Mouse (Mus musculus): ENCODE data around the gene Krt25.
A peak's percentile ranks its signal among the peaks of the same experiment; 100 is the strongest.

Krt25 gene

DNA sequence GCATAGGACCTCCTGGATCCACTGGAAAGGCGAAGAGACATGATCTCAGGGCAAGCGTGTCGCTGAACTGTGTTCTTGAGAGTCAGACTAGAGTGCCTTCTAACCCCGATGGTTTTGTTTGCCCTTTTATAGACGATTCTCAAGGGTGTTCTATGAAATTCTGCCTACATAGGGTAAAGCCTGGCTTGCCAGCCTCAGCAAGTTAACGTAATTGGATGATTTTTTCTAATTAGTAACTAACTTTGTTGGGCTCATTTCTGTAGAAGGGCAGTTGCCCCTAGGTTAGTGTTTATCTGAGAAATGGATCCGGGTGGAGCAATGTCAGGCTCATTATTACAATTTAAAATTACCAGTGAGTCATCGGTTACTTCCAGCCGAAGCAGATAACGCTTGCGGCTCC, at the start of gene Krt25:
TSS of gene Krt25 (minus strand) at position 101 of the 400 bp plus-strand sequence.
- DNase-seq, result no peak

DNA sequence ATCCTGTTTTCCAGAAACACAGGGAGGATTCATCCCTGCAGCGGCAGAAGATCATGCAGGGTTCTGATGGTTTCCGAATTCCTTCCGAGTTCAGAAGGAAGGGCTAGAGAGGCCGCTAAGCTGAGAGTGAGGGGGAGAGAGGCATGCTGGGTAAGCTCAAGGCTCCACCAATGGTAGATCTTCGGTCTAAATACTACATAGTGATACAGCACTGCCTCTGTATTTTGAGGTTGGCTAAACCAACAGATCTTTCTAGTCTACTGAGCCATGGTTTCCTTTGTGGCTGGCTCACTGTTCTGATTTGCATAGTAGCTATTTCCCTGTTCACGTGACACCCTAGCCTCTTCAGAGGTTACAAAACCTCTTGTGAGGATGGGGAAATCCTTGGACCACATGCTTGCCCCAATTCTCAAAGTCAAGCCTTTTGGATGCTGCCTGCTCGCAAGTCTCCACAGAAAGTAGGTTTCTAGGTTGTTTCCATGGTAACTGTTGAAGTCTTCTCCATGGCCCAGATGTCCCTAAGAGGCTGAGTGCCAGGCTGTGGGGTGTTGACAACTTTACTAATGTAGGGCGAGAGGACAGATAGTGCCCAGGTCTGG, 47.2 kb upstream of the Krt25 start:
- DNase-seq, result no peak

DNA sequence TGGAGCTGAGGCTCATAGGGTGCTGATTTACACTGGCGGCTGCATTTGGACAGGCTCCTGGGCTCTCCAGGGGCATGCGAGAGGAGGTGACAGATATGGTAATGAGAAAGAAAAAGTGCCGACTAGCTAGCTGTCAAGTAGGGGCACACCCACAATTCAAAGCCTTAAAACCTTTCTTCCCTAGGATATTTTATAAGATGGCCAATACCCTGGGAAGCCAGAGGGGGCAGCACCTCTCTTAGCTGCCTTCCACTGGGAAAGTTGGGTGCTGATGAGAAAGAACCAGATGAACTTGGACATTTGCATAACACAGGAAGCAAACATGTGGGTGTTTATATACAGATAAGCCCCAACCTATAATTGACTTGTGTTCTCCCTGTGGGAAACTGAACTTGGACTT, 46.5 kb upstream of the Krt25 start:
- peak; percentile 24 for DNase-seq

DNA sequence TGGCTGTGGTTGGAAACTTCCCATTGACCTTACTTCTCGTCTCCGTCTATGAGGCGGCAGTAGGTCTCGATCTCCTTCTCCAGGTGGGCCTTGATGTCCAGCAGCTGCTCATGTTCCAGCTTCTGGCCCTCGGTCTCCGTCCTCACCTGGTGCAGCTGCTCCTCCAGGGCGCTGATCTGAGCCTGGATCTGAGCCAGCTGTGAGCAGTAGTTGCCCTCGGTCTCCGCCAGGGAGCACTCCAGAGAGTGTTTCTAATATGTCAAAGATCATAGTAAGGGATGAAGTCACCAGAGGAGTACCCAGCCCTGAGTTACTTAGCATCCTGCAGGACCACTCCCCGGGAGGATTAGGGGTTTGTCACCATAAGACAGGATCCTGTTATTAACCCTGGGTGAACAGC, 44.0 kb upstream of the Krt25 start:
- DNase-seq, result peak; percentile 22

DNA sequence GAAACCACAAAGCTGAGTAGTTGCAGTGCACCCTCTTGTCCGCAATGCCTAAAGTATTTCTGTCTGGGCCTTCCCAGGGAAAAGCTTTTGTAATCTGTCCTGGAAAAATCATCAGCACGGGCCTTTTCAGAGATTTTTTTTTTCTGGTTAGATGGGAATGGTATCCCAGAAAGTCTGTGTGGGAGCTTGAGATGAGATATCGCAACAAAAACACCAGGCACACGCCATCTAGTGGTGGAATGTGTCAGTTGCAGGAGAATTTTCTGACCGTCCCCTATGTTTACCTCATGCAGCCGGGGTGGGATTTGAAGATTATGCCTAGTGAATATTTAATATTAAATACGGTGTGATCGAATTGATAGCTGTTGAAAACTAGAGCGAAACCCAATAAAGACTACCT, 41.7 kb upstream of the Krt25 start:
- DNase-seq, result peak; percentile 28

DNA sequence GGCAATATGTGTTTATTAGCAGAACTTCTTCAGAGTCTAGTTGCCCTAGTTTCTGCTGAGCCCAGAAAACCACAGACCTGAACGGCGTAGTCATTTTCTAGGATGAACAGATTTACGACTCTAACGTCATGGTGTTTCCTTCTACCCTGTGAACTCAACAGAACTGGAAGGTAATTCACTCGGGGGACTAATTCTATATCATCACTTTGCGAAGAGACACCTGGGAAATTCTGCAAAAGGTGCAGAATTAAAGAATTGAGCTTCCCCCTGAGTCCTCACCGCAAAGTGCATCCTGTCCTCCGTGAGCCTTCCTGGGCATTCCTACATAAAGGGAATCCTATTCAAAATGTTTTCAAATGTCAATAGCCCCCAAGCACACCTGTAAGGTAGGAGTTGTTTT, 38.7 kb upstream of the Krt25 start:
- DNase-seq, result no peak

DNA sequence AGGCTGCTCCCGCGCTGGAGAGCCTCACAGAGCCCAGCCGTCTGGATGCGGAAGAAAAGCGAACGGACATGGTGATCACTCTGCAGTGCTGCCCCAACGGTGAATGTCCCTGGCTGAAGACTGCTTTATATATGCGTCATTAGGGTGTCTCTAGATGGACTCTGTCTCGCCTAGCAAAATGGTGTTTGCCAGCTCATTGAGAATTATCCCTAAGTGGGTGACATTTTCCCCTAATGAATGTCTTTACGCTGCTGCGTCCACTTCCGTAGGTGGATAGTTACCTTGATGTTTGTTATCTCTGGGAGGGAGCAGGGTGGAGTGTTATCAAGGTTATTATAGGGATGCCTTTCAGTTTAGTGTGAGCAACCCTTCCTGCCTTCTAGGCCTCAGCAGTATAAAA, 28.3 kb upstream of the Krt25 start, which contains the start of gene Krt27:
TSS of gene Krt27 (minus strand) at position 101 of the 400 bp plus-strand sequence.
- DNase-seq, result no peak

DNA sequence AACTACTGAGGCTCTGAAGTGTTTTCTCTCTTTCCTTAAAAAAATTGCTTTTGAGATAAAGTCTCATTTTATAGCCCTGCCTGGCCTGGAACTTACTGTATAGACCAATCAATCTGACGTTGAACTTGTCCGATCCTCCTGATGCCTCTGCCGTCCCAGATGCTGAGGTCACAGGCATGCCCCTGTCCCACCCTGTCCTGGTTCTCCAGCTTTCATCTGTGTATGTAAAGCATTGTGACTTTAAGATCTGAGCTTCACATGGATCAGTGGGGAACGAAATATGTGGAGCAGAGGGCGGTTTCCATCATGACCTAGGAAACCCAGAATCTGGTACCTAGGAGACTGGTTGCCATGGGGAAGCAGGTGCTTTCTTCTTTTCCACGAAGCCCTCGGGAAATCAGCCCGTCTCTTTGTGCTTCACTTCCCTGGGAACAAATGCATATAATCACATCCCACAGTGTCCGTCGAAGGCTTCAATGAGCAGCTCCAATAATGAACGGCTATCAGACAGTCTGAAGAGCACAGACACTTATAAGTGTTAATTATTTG, 16.6 kb upstream of the Krt25 start:
- no peak for DNase-seq

DNA sequence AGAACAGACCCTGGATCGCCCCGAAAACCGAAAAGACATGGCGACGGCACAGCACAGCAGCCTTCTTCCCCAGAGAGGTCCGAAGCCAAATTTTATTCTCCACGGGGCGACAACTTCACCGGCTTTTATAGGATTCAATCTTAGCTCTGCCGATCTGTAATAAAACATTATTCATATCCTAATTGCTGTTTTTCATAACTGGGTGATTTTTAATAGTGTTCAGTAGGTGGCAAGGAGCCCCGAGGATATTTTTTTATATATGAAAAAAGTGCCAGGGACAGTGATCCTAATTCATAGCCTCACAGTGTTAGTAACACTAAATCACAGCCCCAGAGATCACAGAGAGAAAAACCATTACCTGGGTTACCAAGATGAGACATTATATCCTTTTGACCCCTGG, 15.1 kb upstream of the Krt25 start, which contains the start of gene Krt26:
TSS of gene Krt26 (minus strand) at position 101 of the 400 bp plus-strand sequence.
- DNase-seq, result no peak

DNA sequence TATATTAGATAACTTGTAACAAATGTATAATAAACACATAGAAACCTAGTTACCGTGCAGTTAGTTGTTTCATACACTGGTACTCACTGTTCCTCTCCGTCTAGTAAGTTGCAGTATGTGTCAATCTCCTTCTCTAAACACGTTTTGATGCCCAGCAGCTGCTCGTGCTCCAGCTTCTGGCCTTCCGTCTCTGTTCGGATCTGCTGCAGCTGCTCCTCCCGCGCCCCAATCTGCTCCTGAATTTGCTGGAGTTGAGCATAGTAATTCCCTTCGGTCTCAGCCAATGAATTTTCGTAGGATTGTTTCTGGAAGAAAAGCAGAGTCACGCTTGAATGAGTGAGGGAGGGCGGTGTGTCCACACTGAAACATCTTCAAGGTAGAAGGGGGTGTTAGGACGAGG, 10.7 kb upstream of the Krt25 start:
- DNase-seq, result peak; percentile 30

DNA sequence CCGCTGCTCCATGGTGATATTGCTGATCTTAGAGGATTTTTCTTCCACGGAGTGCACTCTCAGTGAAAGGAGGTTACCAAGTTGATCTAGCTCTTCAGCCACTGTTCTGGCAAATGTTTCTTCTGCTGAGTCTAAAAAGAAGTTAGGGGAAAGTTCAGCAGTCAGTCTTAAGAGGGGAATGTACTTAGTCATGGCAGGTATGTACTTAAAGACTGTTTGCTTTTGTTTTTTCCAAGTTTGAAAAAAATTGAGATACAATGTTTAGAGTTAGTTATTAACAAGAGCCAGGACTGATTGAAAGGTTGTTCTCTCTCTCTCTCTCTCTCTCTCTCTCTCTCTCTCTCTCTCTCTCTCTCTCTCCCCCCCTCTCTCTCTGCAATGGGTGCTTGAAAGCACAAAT, 6.9 kb upstream of the Krt25 start:
- DNase-seq, result no peak

DNA sequence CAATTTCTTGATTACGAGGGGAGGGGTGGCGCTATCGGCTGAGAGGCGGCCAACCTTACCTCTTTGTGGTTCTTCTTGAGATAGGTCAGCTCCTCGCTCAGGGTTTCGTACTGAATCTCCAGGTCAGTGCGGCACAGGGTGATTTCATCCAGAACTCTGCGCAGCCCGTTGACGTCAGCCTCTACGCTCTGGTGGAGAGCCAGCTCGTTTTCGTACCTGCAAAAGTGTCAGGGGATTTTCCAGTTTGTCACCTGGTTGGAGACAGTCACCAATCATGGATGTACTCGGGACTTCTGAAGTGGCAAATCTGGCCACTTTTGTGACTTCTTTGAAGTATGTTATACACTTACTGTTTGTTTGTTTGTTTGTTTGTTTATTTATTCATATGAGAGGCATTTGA, 1.7 kb downstream of the Krt25 start:
- no peak for DNase-seq

DNA sequence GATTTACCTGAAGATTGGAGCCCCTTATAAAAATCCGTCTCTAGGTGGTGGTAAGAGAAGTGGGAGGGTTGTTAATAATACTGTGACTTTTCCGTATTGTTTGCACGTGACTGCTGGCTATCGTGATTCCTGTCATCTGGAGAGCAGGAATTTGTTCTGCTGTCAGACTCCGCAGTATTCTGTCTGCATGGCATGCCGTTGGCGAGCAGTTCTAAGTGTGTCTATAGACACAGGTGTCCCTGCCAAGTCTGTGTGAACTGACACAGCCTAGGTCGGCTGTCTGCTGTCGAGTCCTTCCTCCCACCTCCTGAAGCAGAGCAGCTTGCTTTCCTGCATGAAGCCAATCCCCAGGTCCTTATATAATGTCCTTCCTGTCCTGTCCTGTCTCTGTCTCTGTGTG, 3.6 kb downstream of the Krt25 start:
- no peak for DNase-seq

DNA sequence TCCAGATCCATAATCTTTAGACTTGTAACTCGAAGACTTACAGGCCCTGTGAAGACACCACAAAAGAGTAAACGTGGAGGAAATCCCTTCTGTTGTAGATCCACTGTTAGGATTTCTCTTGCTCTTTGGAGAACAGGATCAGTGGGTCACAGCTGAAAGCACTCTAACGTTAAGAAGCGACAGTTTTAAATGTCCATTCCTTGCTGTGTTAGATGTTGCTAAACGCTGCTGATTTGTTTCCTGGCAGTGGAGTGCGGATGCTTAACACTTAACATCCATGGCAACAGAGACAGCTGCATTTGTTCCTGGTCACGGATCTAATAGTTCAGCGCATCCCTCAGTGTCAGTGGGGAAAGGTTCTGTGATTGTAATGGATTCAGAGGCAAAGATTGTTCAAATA, 6.2 kb downstream of the Krt25 start:
- DNase-seq, result peak; percentile 19

DNA sequence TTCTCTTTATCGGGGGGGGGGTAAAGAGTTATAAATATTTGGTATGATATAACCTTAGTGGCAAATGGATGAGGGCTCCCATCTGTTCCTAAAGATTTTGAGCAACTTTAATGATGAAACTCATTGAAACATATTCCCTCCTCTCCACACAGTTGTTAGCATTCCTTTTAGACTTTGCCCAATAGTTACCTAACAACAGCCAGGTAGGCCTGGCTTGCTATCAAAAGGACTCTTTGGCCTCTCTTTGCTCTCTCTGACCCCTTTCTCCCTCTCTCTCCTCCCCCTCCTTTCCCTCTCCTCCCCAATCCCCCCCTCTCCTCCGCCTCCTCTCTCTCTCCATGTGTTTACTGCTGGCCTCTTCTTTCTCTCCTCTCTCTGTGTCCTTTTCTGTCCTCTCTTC, 8.2 kb downstream of the Krt25 start:
- no peak for DNase-seq

DNA sequence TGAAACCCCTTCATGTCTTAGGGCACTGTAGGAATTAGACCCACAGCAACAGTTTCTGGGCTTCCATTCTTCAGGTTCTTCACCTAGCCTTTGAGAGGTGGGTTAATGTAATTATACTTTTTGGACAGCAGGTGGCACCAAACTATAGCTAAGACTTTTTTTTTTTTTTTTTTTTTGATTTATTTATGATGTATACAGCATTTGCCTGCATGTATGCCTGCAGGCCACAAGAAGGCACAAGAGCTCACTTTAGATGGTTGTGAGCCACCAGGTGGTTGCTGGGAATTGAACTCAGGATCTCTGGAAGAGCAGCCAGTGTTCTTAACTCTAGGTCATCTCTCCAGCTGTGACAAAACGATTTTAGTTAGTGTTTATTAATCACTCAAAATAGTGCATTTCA, 11.9 kb downstream of the Krt25 start:
- DNase-seq, result peak; percentile 18

DNA sequence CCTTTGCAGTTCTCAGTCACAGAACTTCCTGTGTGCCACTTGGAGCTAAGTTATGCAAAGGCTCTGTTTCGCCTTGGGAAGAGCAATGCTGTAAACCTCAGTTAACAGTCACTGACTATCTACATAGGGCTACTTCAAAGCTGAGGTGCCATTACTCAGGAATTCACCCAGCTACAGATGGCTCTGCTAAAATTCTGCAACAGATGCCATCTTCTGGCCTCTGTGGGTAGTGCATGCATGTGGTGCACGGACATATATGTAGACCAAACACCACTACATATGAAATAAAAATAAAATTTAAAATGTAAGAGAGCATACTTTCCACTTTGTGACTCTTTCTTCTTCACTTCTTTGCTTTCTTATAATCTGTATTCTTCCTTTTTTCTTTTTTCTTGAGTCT, 15.2 kb downstream of the Krt25 start:
- DNase-seq, result peak; percentile 71

DNA sequence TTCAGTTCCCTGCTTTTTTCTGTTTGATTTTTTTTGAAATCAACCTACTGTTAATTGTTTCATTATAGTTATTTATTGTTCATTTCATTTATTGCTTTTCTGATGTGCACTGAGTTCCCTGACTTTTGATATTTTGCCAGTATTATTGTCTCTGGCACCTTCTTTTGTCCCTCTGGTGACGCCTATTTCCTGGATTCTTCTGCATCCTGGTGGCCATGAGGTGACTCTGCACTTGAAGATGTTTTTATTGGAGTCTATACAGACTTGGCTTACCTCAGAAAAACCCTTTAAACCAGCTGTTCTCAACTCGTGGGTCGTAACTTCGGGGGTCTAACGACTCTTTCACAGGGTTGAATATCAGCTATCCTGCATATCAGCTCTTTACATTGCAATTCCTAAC, 27.7 kb downstream of the Krt25 start:
- DNase-seq, result no peak

DNA sequence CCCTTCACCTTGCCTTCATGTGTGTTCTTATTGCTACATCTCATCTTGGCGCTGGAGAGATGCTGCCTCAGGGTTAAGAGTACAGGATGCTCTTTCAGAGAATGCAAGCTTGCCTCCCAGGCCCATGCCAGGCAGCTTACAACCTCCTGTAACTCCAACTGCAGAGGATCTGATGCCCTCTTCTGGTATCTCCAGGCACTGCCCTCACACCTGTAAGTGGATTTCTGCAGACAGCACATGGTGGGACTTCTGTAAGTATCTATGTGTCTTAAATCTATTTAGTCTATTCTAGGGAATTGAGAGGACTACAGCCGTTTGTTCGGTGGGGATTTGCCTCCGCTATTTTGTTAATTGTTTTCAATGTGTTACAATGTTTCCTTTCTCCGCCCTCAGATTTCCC, 29.9 kb downstream of the Krt25 start:
- DNase-seq, result peak; percentile 53

DNA sequence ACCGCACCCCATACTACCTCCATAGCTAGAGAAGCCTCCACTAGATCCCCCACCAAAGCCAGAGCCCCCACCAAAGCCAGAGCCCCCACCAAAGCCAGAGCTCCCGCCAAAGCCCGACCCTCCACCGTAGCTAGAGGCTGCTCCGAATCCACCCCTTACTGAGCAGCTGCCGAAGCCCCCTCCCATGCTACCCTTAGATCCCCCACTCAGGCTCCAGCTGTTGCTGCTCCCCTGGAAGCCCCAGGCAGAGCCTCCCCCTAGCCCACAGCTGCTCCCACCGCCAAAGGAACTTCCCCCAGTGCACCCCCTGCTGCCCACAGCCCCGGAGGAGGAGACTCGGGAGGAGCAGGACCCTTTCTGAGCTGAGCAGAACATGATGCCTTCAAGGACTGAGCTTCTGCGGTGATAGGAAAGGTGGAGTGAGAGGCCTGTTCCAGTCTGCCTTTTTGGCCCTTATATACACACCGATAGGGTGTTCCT, 37.9 kb downstream of the Krt25 start, which contains the start of gene Krt24:
TSS of gene Krt24 (minus strand) at position 430 of the 480 bp plus-strand sequence.
- DNase-seq, result no peak

DNA sequence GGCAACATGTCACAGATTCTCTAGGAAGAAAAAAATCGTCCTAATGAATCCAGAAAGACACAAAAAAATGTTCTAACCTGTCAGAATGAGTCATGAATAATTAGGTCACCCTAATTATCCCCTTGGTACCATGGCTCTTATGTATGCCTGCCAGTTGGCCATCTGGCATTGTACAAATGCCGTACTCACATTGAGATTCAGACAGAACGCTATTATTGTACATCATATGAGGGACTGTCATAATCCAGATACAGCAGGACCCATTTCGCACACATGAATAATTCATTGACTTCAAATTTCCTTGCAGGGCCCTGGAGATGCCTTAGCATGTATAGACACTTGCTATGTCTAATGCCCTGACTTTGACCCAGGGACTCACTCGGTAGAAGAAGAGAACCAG, 38.7 kb downstream of the Krt25 start:
- DNase-seq, result no peak

DNA sequence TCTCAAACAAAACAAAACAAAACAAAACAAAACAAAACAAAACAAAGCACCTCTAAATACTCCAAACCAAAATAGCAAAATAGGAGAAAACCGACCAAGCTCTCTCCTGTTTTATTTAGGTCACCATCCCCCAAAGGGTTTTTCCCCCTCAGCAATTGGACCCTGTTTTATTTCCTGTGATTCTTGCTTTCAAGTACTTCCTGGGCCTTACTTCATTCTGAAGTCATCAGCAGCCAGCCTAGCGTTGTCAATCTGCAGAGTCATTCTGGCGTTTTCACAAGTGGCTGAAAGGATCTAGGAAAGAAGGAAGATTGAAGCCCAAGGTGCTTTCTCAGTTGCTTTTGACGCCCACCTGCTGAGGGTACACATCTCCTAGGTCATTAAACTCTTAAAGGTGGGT, 39.4 kb downstream of the Krt25 start:
- no peak for DNase-seq

DNA sequence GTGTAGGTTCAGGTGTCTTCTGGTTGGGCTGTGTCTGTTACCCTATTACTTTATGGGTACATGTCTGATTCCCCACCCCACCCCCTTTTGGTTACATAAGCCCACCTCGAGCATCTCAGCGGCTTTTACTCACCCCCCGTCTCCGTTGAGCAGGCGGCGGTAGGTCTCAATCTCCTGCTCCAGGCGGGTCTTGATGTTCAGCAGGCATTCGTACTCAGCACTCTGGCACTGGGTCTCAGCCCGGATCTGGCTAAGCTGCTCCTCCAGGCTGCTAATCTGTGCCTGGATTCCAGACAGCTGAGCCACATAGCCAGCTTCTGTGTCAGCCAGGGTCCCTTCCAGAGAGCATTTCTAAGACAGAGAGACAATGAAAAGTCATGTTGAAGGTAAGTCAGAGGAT, 41.6 kb downstream of the Krt25 start:
- no peak for DNase-seq

DNA sequence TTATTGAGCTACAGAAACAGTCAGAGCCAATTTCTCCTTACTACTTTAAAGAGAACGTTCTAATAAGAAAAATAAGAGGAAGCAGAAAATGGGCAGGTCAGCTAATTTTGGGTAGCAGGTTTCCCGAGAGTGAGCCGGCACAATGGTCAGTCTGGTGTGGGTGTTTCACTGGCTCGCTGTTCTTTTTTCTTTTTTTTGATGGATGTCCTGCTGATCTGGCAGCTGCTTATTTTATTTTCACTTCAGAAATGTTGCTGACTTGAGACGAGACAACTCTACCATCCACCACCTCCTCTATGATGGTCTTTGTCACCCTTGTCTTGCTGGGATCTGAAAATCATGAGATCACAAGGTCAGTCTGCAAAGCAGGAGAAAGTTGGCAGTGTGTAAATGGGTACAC, 42.8 kb downstream of the Krt25 start:
- no peak for DNase-seq

DNA sequence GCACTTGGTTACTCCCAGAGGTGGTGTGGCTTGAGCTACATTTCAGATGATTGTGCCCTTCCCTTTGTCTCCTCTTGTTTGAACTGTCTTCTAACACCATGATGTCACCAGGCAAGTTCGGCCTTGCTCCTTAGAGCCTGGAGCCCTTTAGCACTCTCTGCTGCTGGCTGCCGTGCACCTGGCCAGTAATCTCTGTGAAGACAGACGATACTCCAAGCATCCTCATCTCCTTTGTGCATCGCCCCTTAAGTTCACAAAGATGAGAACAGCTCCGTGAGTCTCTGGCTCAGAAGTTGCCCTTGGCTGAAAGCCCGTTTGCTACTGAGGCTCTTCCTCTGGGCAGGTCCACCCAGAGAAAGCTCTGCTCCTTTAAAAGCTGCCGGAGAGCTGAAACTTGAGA, 46.0 kb downstream of the Krt25 start:
- DNase-seq, result no peak

All from lung, postnatal 10 days (tissue).